Mouse (Mus musculus) cortical plate, adult 2 months (tissue): ENCODE measurements around the gene Ntn4.

Source experiments
- CTCF ChIP-seq: fragments of 200-500 bp; IDR thresholded peaks from 2 replicates; pipeline ENCODE4 v1.5.1; 2011; ENCODE audit warnings: mild to moderate bottlenecking, control low read depth, low read length; ENCODE audit not compliant: insufficient read depth; ENCODE audit errors: extremely low read depth
- POLR2A ChIP-seq: fragments of 200-500 bp; IDR thresholded peaks from 2 replicates; pipeline ENCODE4 v1.6.1; 2011; ENCODE audit warnings: mild to moderate bottlenecking, low read length, control low read depth; ENCODE audit not compliant: insufficient read depth; ENCODE audit errors: extremely low read depth

- TF ChIP-seq CTCF (no peak), POLR2A (no peak)
These were observed 8.4 kb upstream of the Ntn4 start for GRCm38 (mm10) chr10:93632086-93632485.
